ENCODE assay signal across 16 mouse cellular contexts in genomic region chr16:78052133-78052532, GRCm38 (mm10).
DNase-seq lines count a peak whose midpoint lies in the region; ATAC-seq and TF ChIP-seq lines count a peak whose summit lies in the region.
"Had no signal": no experiment of that assay in that cellular context is flagged by ENCODE, and none has a peak within 500 bp of the region (broad histone marks: within the 10 kb centered on the region; RNA-seq: fewer than 3 reads in every experiment).

No protein-coding gene starts in this region.

- TF ChIP-seq CTCF in kidney, postnatal 0 days (IDR thresholded peaks at IDR 0.05; ENCODE audit: low read depth): no peak

- no peak overlapping the region for H3K4me3 ChIP-seq in kidney, postnatal 0 days (replicated peaks; ENCODE audit: low read depth, low read length)
- H3K4me3 ChIP-seq in embryonic facial prominence, embryonic 14.5 days (ENCODE audit: low read depth, low read length): no peak overlapping the region
- H3K4me3 ChIP-seq in stomach, embryonic 16.5 days (replicated peaks; ENCODE audit: low read length): no peak overlapping the region
- H3K4me3 ChIP-seq: forebrain, embryonic 13.5 days; gastrocnemius, adult 2 months; heart, embryonic 13.5 days; liver, embryonic 13.5 days; midbrain, embryonic 13.5 days had no signal

- H3K27me3 ChIP-seq in kidney, postnatal 0 days (ENCODE audit: insufficient read depth, low read length): no peaks in the 10 kb centered on the region
- H3K27me3 ChIP-seq in embryonic facial prominence, embryonic 14.5 days (replicated peaks; ENCODE audit: control insufficient read depth, insufficient read depth, low read length): no peaks in the 10 kb centered on the region
- H3K27me3 ChIP-seq in stomach, embryonic 16.5 days (ENCODE audit: control insufficient read depth, insufficient read depth, low read length): no peaks in the 10 kb centered on the region
- H3K27me3 ChIP-seq: forebrain, embryonic 13.5 days; heart, embryonic 13.5 days; liver, embryonic 13.5 days; midbrain, embryonic 13.5 days had no signal

- no peak overlapping the region for H3K4me2 ChIP-seq in kidney, postnatal 0 days (ENCODE audit: low read length)
- H3K4me2 ChIP-seq in embryonic facial prominence, embryonic 14.5 days (ENCODE audit: low read depth, low read length): no peak overlapping the region
- no peak overlapping the region for H3K4me2 ChIP-seq in stomach, embryonic 16.5 days (ENCODE audit: low read depth, low read length)
- H3K4me2 ChIP-seq: forebrain, embryonic 13.5 days; heart, embryonic 13.5 days; liver, embryonic 13.5 days; midbrain, embryonic 13.5 days had no signal

- peak; percentile 31 for DNase-seq in kidney, postnatal 0 days (ENCODE audit: low spot score)
- no peak for DNase-seq in kidney, adult 11 months
- peak; percentile 31 for DNase-seq in retina, postnatal 1 day
- no peak for DNase-seq in retina, embryonic 14.5 days (ENCODE audit: low spot score)
- peak; percentile 64 for DNase-seq in embryonic facial prominence, embryonic 14.5 days (ENCODE audit: low spot score)
- no peak for DNase-seq in adrenal gland, postnatal 25 days
- DNase-seq: gastrocnemius, adult 2 months; heart, postnatal 36 days; kidney, adult 8-10 months; liver, embryonic 13.5 days; spleen, adult 18-20 months; thymus, postnatal 36 days had no signal

- no peak overlapping the region for H3K9ac ChIP-seq in kidney, postnatal 0 days (ENCODE audit: low read depth, low read length)
- H3K9ac ChIP-seq in embryonic facial prominence, embryonic 14.5 days (ENCODE audit: low read depth, low read length): no peak overlapping the region
- H3K9ac ChIP-seq in stomach, embryonic 16.5 days (ENCODE audit: low read length): no peak overlapping the region
- H3K9ac ChIP-seq: forebrain, embryonic 13.5 days; heart, embryonic 13.5 days; liver, embryonic 13.5 days; midbrain, embryonic 13.5 days had no signal

- H3K36me3 ChIP-seq in kidney, postnatal 0 days (ENCODE audit: insufficient read depth, low read length): no peaks in the 10 kb centered on the region
- H3K36me3 ChIP-seq in embryonic facial prominence, embryonic 14.5 days (ENCODE audit: control insufficient read depth, insufficient read depth, low read length): no peaks in the 10 kb centered on the region
- no peaks in the 10 kb centered on the region for H3K36me3 ChIP-seq in stomach, embryonic 16.5 days (ENCODE audit: control insufficient read depth, insufficient read depth, low read length)
- H3K36me3 ChIP-seq: heart, embryonic 13.5 days; liver, embryonic 13.5 days; midbrain, embryonic 13.5 days had no signal

- no peaks in the 10 kb centered on the region for H3K9me3 ChIP-seq in kidney, postnatal 0 days (replicated peaks; ENCODE audit: low read length)
- H3K9me3 ChIP-seq in embryonic facial prominence, embryonic 14.5 days (ENCODE audit: control insufficient read depth, low read length): no peaks in the 10 kb centered on the region
- H3K9me3 ChIP-seq in stomach, embryonic 16.5 days (replicated peaks; ENCODE audit: control insufficient read depth, low read length): no peaks in the 10 kb centered on the region
- H3K9me3 ChIP-seq: forebrain, embryonic 13.5 days; heart, embryonic 13.5 days; midbrain, embryonic 13.5 days had no signal

- no peak for ATAC-seq in kidney, postnatal 0 days (replicated peaks; ENCODE audit: low FRiP score, low read depth)
- ATAC-seq in embryonic facial prominence, embryonic 14.5 days (ENCODE audit: low read depth): 0 out of 2 replicates have a peak, but pooled peaks have one; percentile 53
- ATAC-seq in stomach, embryonic 16.5 days (ENCODE audit: insufficient read depth, low FRiP score): peak; percentile 58; the same call in 1 of the 2 replicates
- ATAC-seq: forebrain, embryonic 13.5 days; midbrain, embryonic 13.5 days had no signal

- WGBS in kidney, postnatal 0 days: 28% methylated on average over 7 of the region's 7 CpGs
- 35% methylated on average over 7 of the region's 7 CpGs for WGBS in embryonic facial prominence, embryonic 14.5 days
- WGBS in stomach, embryonic 16.5 days: 31% methylated on average over 7 of the region's 7 CpGs

- no peak overlapping the region for H3K27ac ChIP-seq in kidney, postnatal 0 days
- H3K27ac ChIP-seq in embryonic facial prominence, embryonic 14.5 days (replicated peaks; ENCODE audit: low read depth, low read length): no peak overlapping the region
- H3K27ac ChIP-seq in stomach, embryonic 16.5 days (ENCODE audit: low read length): 0 out of 2 replicates have a peak overlapping the region, but pooled peaks have one; percentile 49
- H3K27ac ChIP-seq: forebrain, embryonic 13.5 days; gastrocnemius, adult 2 months; heart, embryonic 13.5 days; liver, embryonic 13.5 days; midbrain, embryonic 13.5 days had no signal

- H3K4me1 ChIP-seq in kidney, postnatal 0 days (replicated peaks; ENCODE audit: insufficient read depth, low read length): no peaks in the 10 kb centered on the region
- peaks cover 15% of the 10 kb centered on the region; the same call in 1 of the 2 replicates for H3K4me1 ChIP-seq in embryonic facial prominence, embryonic 14.5 days (ENCODE audit: control insufficient read depth, insufficient read depth, low read length)
- peaks cover 6% of the 10 kb centered on the region; the same call in 1 of the 2 replicates for H3K4me1 ChIP-seq in stomach, embryonic 16.5 days (ENCODE audit: control insufficient read depth, insufficient read depth, low read length)
- H3K4me1 ChIP-seq: heart, embryonic 13.5 days; liver, embryonic 13.5 days; midbrain, embryonic 13.5 days had no signal

Comparison
In these comparisons a context has a peak if more than half of its experiments do, and no peak if none do; other contexts are left out.
1. DNase-seq: peak in kidney, postnatal 0 days (single experiment), retina, postnatal 1 day (single experiment) and embryonic facial prominence, embryonic 14.5 days (single experiment); none in kidney, adult 11 months (single experiment), retina, embryonic 14.5 days (single experiment) and adrenal gland, postnatal 25 days (single experiment).